Comparison of ENCODE assay signal across 13 mouse cellular contexts in the genomic region with DNA sequence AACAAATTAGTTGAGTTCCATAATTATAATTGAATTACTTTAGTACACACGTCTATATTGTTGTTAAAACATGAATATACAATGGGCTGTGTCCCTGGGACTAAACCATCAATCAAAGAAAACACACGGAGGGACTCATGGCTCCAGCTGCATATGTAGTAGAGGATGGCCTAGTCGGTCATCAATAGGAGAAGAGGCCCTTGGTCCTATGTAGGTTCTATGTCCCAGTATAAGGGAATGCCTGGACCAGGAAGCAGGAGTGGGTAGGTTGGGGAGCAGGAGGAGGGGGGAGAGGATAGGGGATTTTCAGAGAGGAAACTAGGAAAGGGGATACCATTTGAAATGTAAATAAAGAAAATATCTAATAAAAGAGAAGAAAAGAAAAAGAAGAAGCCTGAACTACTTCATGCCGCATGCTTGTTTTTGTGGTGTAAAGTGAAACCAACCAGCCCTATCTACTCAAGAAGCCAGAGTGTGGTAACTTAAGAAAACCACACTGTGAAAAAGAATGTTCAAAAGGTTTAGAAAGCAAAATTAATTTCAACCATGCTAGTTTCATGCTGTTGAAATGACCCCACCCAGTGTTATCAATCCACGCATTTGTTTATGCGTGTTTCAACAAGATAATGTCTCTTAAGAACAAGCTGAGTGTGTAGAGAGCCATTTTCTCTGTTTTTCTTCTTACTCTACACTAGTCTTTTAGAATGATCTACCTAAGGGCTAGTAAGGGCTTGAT.
A peak's percentile ranks its signal among the peaks of the same experiment; 100 is the strongest.
DNase-seq lines count a peak whose midpoint lies in the region; ATAC-seq and TF ChIP-seq lines count a peak whose summit lies in the region.
"Had no signal": no experiment of that assay in that cellular context is flagged by ENCODE, and none has a peak within 500 bp of the region (broad histone marks: within the 10 kb centered on the region; RNA-seq: fewer than 3 reads in every experiment).

No protein-coding gene starts in this region.

- peaks cover 0 to 24% of the 10 kb centered on the region in 2 experiments; a peak in 2 of 4 replicates for H3K36me3 ChIP-seq in MEL (ENCODE audit: control insufficient read depth in 1 of 2, insufficient read depth in 2 of 2, low read length in 2 of 2)
- H3K36me3 ChIP-seq in kidney, adult 2 months (ENCODE audit: control insufficient read depth, insufficient read depth, low read length), result no peaks in the 10 kb centered on the region

- no peak for TF ChIP-seq POLR2A in MEL (IDR thresholded peaks at IDR 0.05; ENCODE audit: control insufficient read depth in 1 of 2, insufficient read depth in 1 of 2, low read depth in 1 of 2, low read length in 2 of 2, poor library complexity in 1 of 2)
- TF ChIP-seq POLR2A in kidney, adult 2 months (IDR thresholded peaks at IDR 0.05; ENCODE audit: low read depth, low read length), result no peak

- no peak for TF ChIP-seq RAD21 in MEL (IDR thresholded peaks at IDR 0.05; ENCODE audit: low read depth, low read length)

- peak; percentile 67 for DNase-seq in CD4-positive, CD25-positive, alpha-beta regulatory T cell, adult 2 months (ENCODE audit: low read depth, low spot score)
- DNase-seq in MEL (ENCODE audit: low read depth, low spot score), result peak; percentile 80
- no peak for DNase-seq in heart, postnatal 14 days
- DNase-seq in kidney, adult 2 months, result no peak
- no peak for DNase-seq in gastrocnemius, adult 8-10 months (ENCODE audit: low spot score in 2 of 2)
- DNase-seq: adrenal gland, adult 2 months; kidney, postnatal 14 days; retina, postnatal 1 day; thymus, postnatal 36 days had no signal

- ATAC-seq in hematopoietic stem cell, adult 5-6 weeks (replicated peaks in 1 of 2; ENCODE audit: insufficient read depth in 1 of 2, low FRiP score in 2 of 2, low TSS enrichment in 1 of 2, low read depth in 1 of 2, poor library complexity in 2 of 2, severe bottlenecking in 2 of 2), result peak; percentile 72 to 76; a peak in 3 of 4 replicates
- ATAC-seq in megakaryocyte-erythroid progenitor cell, adult 5-6 weeks (replicated peaks; ENCODE audit: low FRiP score, low TSS enrichment, poor library complexity, severe bottlenecking), result peak; percentile 97
- ATAC-seq: hindbrain, postnatal 0 days had no signal

- H3K9me3 ChIP-seq in MEL (replicated peaks; ENCODE audit: insufficient read depth, low read length), result no peaks in the 10 kb centered on the region

- TF ChIP-seq CTCF in MEL (IDR thresholded peaks at IDR 0.05 in 2 of 3, conservative IDR thresholded peaks at IDR 0.05 in 1 of 3; ENCODE audit: control insufficient read depth in 1 of 3, insufficient read depth in 1 of 3, low read depth in 2 of 3, low read length in 3 of 3, poor library complexity in 1 of 3, severe bottlenecking in 1 of 3), result no peak
- no peak for TF ChIP-seq CTCF in kidney, adult 2 months (conservative IDR thresholded peaks at IDR 0.05; ENCODE audit: insufficient read depth, insufficient read length, low read depth, low read length)

- intact Hi-C loops in heart, postnatal 14 days (cut with DNase I), result no loop called here

- peak overlapping the region; percentile 39 for H3K4me3 ChIP-seq in MEL (ENCODE audit: control insufficient read depth in 1 of 2, insufficient read depth in 1 of 2, low read depth in 2 of 2, low read length in 2 of 2)
- no peak overlapping the region for H3K4me3 ChIP-seq in kidney, adult 2 months (ENCODE audit: insufficient read depth, low read depth, low read length)

- peak overlapping the region; percentile 87 for H3K27ac ChIP-seq in MEL (ENCODE audit: control insufficient read depth, low read depth, low read length)
- no peak overlapping the region for H3K27ac ChIP-seq in kidney, adult 2 months (ENCODE audit: insufficient read depth, low read depth, low read length)
- H3K27ac ChIP-seq: hindbrain, postnatal 0 days; macrophage had no signal

- H3K27me3 ChIP-seq in MEL (ENCODE audit: control insufficient read depth in 1 of 2, insufficient read depth in 2 of 2, low read length in 2 of 2), result no peaks in the 10 kb centered on the region
- H3K27me3 ChIP-seq in kidney, adult 2 months (replicated peaks; ENCODE audit: control insufficient read depth, insufficient read depth, low read length), result no peaks in the 10 kb centered on the region

- no peaks in the 10 kb centered on the region for H3K79me2 ChIP-seq in MEL (ENCODE audit: control insufficient read depth, insufficient read depth, low read length, poor library complexity)

- peak overlapping the region; percentile 50 for H3K9ac ChIP-seq in MEL (ENCODE audit: control insufficient read depth, low read depth, low read length, poor library complexity, severe bottlenecking)

- H3K4me1 ChIP-seq in MEL (ENCODE audit: control insufficient read depth in 1 of 2, insufficient read depth in 2 of 2, low read length in 2 of 2), result peaks cover 17 to 22% of the 10 kb centered on the region in 2 experiments
- no peaks in the 10 kb centered on the region for H3K4me1 ChIP-seq in kidney, adult 2 months (ENCODE audit: control insufficient read depth, insufficient read depth, low read length)

- TF ChIP-seq EP300 in MEL (IDR thresholded peaks at IDR 0.05; ENCODE audit: low read depth in 1 of 2, low read length in 2 of 2), result peak; percentile 82 to 88

- 87% methylated on average over 6 of the region's 6 CpGs for WGBS in kidney, adult 2 months

TF ChIP-seq in MEL, 35 proteins besides CTCF, POLR2A, EP300 and RAD21:
- TF ChIP-seq ZNF384 (IDR thresholded peaks at IDR 0.05; ENCODE audit: low read depth, low read length) (no peak), TBP (IDR thresholded peaks at IDR 0.05; ENCODE audit: low read depth, low read length) (peak; percentile 36; the same call in 1 of the 2 replicates), TAL1 (IDR thresholded peaks at IDR 0.05; ENCODE audit: low read length) (peak; percentile 58), MXI1 (IDR thresholded peaks at IDR 0.05; ENCODE audit: low read depth, low read length) (peak; percentile 23; the same call in 1 of the 2 replicates), MAFK (IDR thresholded peaks at IDR 0.05; ENCODE audit: borderline replicate concordance, low read depth, low read length) (peak; percentile 19; the same call in 1 of the 2 replicates), ELF1 (IDR thresholded peaks at IDR 0.05; ENCODE audit: low read depth, low read length) (no peak), POLR2AphosphoS5 (IDR thresholded peaks at IDR 0.05; ENCODE audit: borderline replicate concordance, low read depth, low read length) (no peak), MAX (IDR thresholded peaks at IDR 0.05; ENCODE audit: low read length) (peak; percentile 34; the same call in 1 of the 2 replicates), MYB (IDR thresholded peaks at IDR 0.05; ENCODE audit: low read depth, low read length) (peak; percentile 42; the same call in 1 of the 2 replicates), UBTF (IDR thresholded peaks at IDR 0.05; ENCODE audit: borderline replicate concordance, insufficient read depth, low read depth, low read length) (no peak), NRF1 (IDR thresholded peaks at IDR 0.05; ENCODE audit: insufficient read depth, low read depth, low read length, poor library complexity, severe bottlenecking) (no peak), MYC (IDR thresholded peaks at IDR 0.05; ENCODE audit: low read depth, low read length) (peak; percentile 70; the same call in 1 of the 2 replicates), ETS1 (IDR thresholded peaks at IDR 0.05; ENCODE audit: low read depth, low read length) (peak; percentile 70; the same call in 1 of the 2 replicates), POLR2AphosphoS2 (IDR thresholded peaks at IDR 0.05; ENCODE audit: low read length) (no peak), TCF12 (IDR thresholded peaks at IDR 0.05; ENCODE audit: low read depth, low read length) (peak; percentile 73), SIN3A (IDR thresholded peaks at IDR 0.05; ENCODE audit: low read length) (no peak), BHLHE40 (IDR thresholded peaks at IDR 0.05; ENCODE audit: borderline replicate concordance, low read depth, low read length) (peak; percentile 36; the same call in 1 of the 2 replicates), HCFC1 (IDR thresholded peaks at IDR 0.05; ENCODE audit: low read depth, low read length) (no peak), GATA1 (IDR thresholded peaks at IDR 0.05; ENCODE audit: low read depth, low read length) (peak; percentile 88), RCOR1 (IDR thresholded peaks at IDR 0.05; ENCODE audit: low read depth, low read length) (0 out of 2 replicates have a peak, but pooled peaks have one; percentile 47), JUND (IDR thresholded peaks at IDR 0.05; ENCODE audit: low read depth, low read length) (no peak)

Comparison
In these comparisons a context has a peak if more than half of its experiments do, and no peak if none do; other contexts are left out.
1. DNase-seq: peak in CD4-positive, CD25-positive, alpha-beta regulatory T cell, adult 2 months (single experiment) and MEL (single experiment); none in heart, postnatal 14 days (0 of 2), kidney, adult 2 months (single experiment) and gastrocnemius, adult 8-10 months (0 of 2).